Mouse (Mus musculus): Measurements from ENCODE around the gene Pp2d1. TPM values are rescaled to one million over a fixed set of nuclear protein-coding genes. Genes with fewer than 3 reads are reported as not detected.

The Pp2d1 gene
- polyA plus RNA-seq, 1 experiment from 2014 or later: 0.35 TPM

GRCm38 (mm10) chr17:53519364-53519763 is 19.9 kb downstream of the Pp2d1 start:
- no peaks in the 10 kb centered on the region for H3K36me3 ChIP-seq (ENCODE audit: control insufficient read depth, insufficient read depth, low read length)
- H3K9me3 ChIP-seq (ENCODE audit: control insufficient read depth, low read length): no peaks in the 10 kb centered on the region

GRCm38 (mm10) chr17:53512311-53512951 is 26.8 kb downstream of the Pp2d1 start:
- no peak overlapping the region for H3K4me3 ChIP-seq (ENCODE audit: low read length)
- no peak overlapping the region for H3K9ac ChIP-seq (ENCODE audit: low read depth, low read length)
- no peaks in the 10 kb centered on the region for H3K27me3 ChIP-seq (ENCODE audit: control insufficient read depth, insufficient read depth, low read length)
- no peak overlapping the region for H3K27ac ChIP-seq (ENCODE audit: low read depth, low read length)
- WGBS: 83% methylated on average over 2 of the region's 2 CpGs
- no peak overlapping the region for H3K4me2 ChIP-seq (replicated peaks; ENCODE audit: low read depth, low read length)
- no peaks in the 10 kb centered on the region for H3K9me3 ChIP-seq (ENCODE audit: control insufficient read depth, low read length)
- H3K4me1 ChIP-seq (ENCODE audit: control insufficient read depth, insufficient read depth, low read length): no peaks in the 10 kb centered on the region
- peak; percentile 28; the same call in 1 of the 2 replicates for ATAC-seq (ENCODE audit: low FRiP score, low TSS enrichment)
- H3K36me3 ChIP-seq (ENCODE audit: control insufficient read depth, insufficient read depth, low read length): no peaks in the 10 kb centered on the region; the same call in 1 of the 2 replicates

More at GRCm38 (mm10) chr17:53519364-53519763, 19.9 kb downstream of the Pp2d1 start:
- Histone ChIP-seq H3K27me3 (ENCODE audit: control insufficient read depth, insufficient read depth, low read length) (no peaks in the 10 kb centered on the region), H3K4me3 (ENCODE audit: low read length) (no peak overlapping the region), H3K9ac (ENCODE audit: low read depth, low read length) (no peak overlapping the region), H3K4me1 (ENCODE audit: control insufficient read depth, insufficient read depth, low read length) (no peaks in the 10 kb centered on the region), H3K4me2 (replicated peaks; ENCODE audit: low read depth, low read length) (no peak overlapping the region), H3K27ac (ENCODE audit: low read depth, low read length) (no peak overlapping the region)
- no peak for ATAC-seq (ENCODE audit: low FRiP score, low TSS enrichment)

- Histone ChIP-seq H3K4me1 (ENCODE audit: control insufficient read depth, insufficient read depth, low read length) (no peaks in the 10 kb centered on the region), H3K4me3 (ENCODE audit: low read length) (no peak overlapping the region), H3K9ac (ENCODE audit: low read depth, low read length) (no peak overlapping the region), H3K27me3 (ENCODE audit: control insufficient read depth, insufficient read depth, low read length) (no peaks in the 10 kb centered on the region), H3K27ac (ENCODE audit: low read depth, low read length) (no peak overlapping the region), H3K9me3 (ENCODE audit: control insufficient read depth, low read length) (no peaks in the 10 kb centered on the region), H3K4me2 (replicated peaks; ENCODE audit: low read depth, low read length) (no peak overlapping the region), H3K36me3 (ENCODE audit: control insufficient read depth, insufficient read depth, low read length) (peaks cover 51% of the 10 kb centered on the region)
- WGBS: 93% methylated on average over 2 of the region's 2 CpGs
- no peak for ATAC-seq (ENCODE audit: low FRiP score, low TSS enrichment)
Observed at GRCm38 (mm10) chr17:53502966-53503365, 36.3 kb downstream of the Pp2d1 start.

- H3K4me2 ChIP-seq (replicated peaks; ENCODE audit: low read depth, low read length): no peak overlapping the region
Observed at GRCm38 (mm10) chr17:53489007-53489378, 50.3 kb downstream of the Pp2d1 start.

GRCm38 (mm10) chr17:53488291-53489006 is 50.8 kb downstream of the Pp2d1 start:
- Histone ChIP-seq H3K36me3 (ENCODE audit: control insufficient read depth, insufficient read depth, low read length) (peaks cover 29% of the 10 kb centered on the region), H3K9me3 (ENCODE audit: control insufficient read depth, low read length) (no peaks in the 10 kb centered on the region), H3K4me1 (ENCODE audit: control insufficient read depth, insufficient read depth, low read length) (no peaks in the 10 kb centered on the region), H3K4me2 (replicated peaks; ENCODE audit: low read depth, low read length) (no peak overlapping the region), H3K4me3 (ENCODE audit: low read length) (no peak overlapping the region), H3K27me3 (ENCODE audit: control insufficient read depth, insufficient read depth, low read length) (no peaks in the 10 kb centered on the region), H3K27ac (ENCODE audit: low read depth, low read length) (no peak overlapping the region), H3K9ac (ENCODE audit: low read depth, low read length) (no peak overlapping the region)
- no peak for ATAC-seq (ENCODE audit: low FRiP score, low TSS enrichment)
- 85% methylated on average over 4 of the region's 4 CpGs for WGBS

More at GRCm38 (mm10) chr17:53489007-53489378, 50.3 kb downstream of the Pp2d1 start:
- Histone ChIP-seq H3K9me3 (ENCODE audit: control insufficient read depth, low read length) (no peaks in the 10 kb centered on the region), H3K4me3 (ENCODE audit: low read length) (no peak overlapping the region), H3K9ac (ENCODE audit: low read depth, low read length) (no peak overlapping the region), H3K27ac (ENCODE audit: low read depth, low read length) (no peak overlapping the region), H3K4me1 (ENCODE audit: control insufficient read depth, insufficient read depth, low read length) (no peaks in the 10 kb centered on the region), H3K36me3 (ENCODE audit: control insufficient read depth, insufficient read depth, low read length) (peaks cover 33% of the 10 kb centered on the region), H3K27me3 (ENCODE audit: control insufficient read depth, insufficient read depth, low read length) (no peaks in the 10 kb centered on the region)
- ATAC-seq (ENCODE audit: low FRiP score, low TSS enrichment): no peak
- 94% methylated on average over 1 of the region's 1 CpGs for WGBS

- peak overlapping the region; percentile 93 for H3K4me3 ChIP-seq (ENCODE audit: low read length)
- peaks cover 11% of the 10 kb centered on the region for H3K36me3 ChIP-seq (ENCODE audit: control insufficient read depth, insufficient read depth, low read length)
- H3K4me1 ChIP-seq (ENCODE audit: control insufficient read depth, insufficient read depth, low read length): peaks cover 12% of the 10 kb centered on the region; the same call in 1 of the 2 replicates
- H3K27me3 ChIP-seq (ENCODE audit: control insufficient read depth, insufficient read depth, low read length): no peaks in the 10 kb centered on the region
- 48% methylated on average over 7 of the region's 7 CpGs for WGBS
- no peak for ATAC-seq (ENCODE audit: low FRiP score, low TSS enrichment)
- H3K9me3 ChIP-seq (ENCODE audit: control insufficient read depth, low read length): no peaks in the 10 kb centered on the region
- H3K4me2 ChIP-seq (replicated peaks; ENCODE audit: low read depth, low read length): peak overlapping the region; percentile 76
- peak overlapping the region; percentile 93; the same call in 1 of the 2 replicates for H3K9ac ChIP-seq (ENCODE audit: low read depth, low read length)
- no peak overlapping the region for H3K27ac ChIP-seq (ENCODE audit: low read depth, low read length)
Observed at GRCm38 (mm10) chr17:53480433-53480832, 58.8 kb downstream of the Pp2d1 start.

GRCm38 (mm10) chr17:53479604-53480041 is 59.6 kb downstream of the Pp2d1 start:
- under 1% methylated on average over 33 of the region's 33 CpGs for WGBS

GRCm38 (mm10) chr17:53478858-53479603 is 60.2 kb downstream of the Pp2d1 start, which contains the start of gene Rab5a:
TSS of gene Rab5a (plus strand) at chr17:53479234.
- peak within 1 kb of the TSS; percentile 93 for H3K9ac ChIP-seq (ENCODE audit: low read depth, low read length)
- no peaks in the 10 kb centered on the region for H3K9me3 ChIP-seq (ENCODE audit: control insufficient read depth, low read length)
- H3K27me3 ChIP-seq (ENCODE audit: control insufficient read depth, insufficient read depth, low read length): no peaks in the 10 kb centered on the region
- H3K4me3 ChIP-seq (ENCODE audit: low read length): peak within 1 kb of the TSS; percentile 93
- peak within 1 kb of the TSS; percentile 76 for H3K4me2 ChIP-seq (replicated peaks; ENCODE audit: low read depth, low read length)
- peaks cover 12% of the 10 kb centered on the region; the same call in 1 of the 2 replicates for H3K4me1 ChIP-seq (ENCODE audit: control insufficient read depth, insufficient read depth, low read length)
- WGBS: under 1% methylated on average over 81 of the region's 82 CpGs
- H3K27ac ChIP-seq (ENCODE audit: low read depth, low read length): peak within 1 kb of the TSS; percentile 99
- peaks cover under 1% of the 10 kb centered on the region for H3K36me3 ChIP-seq (ENCODE audit: control insufficient read depth, insufficient read depth, low read length)
- ATAC-seq (ENCODE audit: low FRiP score, low TSS enrichment): peak; percentile 97

More at GRCm38 (mm10) chr17:53479604-53480041, 59.6 kb downstream of the Pp2d1 start:
- ATAC-seq (ENCODE audit: low FRiP score, low TSS enrichment): peak; percentile 29
- Histone ChIP-seq H3K4me2 (replicated peaks; ENCODE audit: low read depth, low read length) (peak overlapping the region; percentile 76), H3K27me3 (ENCODE audit: control insufficient read depth, insufficient read depth, low read length) (no peaks in the 10 kb centered on the region), H3K9me3 (ENCODE audit: control insufficient read depth, low read length) (no peaks in the 10 kb centered on the region), H3K27ac (ENCODE audit: low read depth, low read length) (peak overlapping the region; percentile 99), H3K4me1 (ENCODE audit: control insufficient read depth, insufficient read depth, low read length) (peaks cover 12% of the 10 kb centered on the region; the same call in 1 of the 2 replicates), H3K36me3 (ENCODE audit: control insufficient read depth, insufficient read depth, low read length) (peaks cover 6% of the 10 kb centered on the region), H3K9ac (ENCODE audit: low read depth, low read length) (peak overlapping the region; percentile 93), H3K4me3 (ENCODE audit: low read length) (peak overlapping the region; percentile 93)
